Mouse (Mus musculus): ENCODE data around the gene Phgr1. TPM values are rescaled to one million over a fixed set of nuclear protein-coding genes. Genes with fewer than 3 reads are reported as not detected.
A peak's percentile ranks its signal among the peaks of the same experiment; 100 is the strongest.

Gene Phgr1
- polyA plus RNA-seq, 1 experiment from 2014 or later = not detected

DNA sequence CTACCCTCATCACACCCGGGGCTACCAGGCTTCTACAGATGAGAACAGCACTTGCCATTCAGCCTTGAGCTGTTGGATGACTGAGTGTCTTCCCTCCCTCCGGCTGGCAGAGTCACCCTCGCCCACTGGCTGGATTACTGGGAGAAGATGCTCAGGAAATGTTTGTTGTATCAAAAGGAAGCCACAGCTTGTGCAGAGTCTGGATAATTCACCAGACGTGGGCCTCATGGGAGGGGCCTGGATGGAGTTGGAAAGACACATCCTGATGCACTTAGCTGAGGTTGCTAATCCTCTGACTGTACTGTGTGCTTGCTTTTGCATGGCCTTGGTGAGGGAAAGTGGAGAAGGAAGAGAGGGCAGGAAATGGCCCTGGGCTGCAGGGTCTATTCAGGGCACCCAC is 16.5 kb upstream of the Phgr1 start:
- ATAC-seq (ENCODE audit: low FRiP score, low TSS enrichment) = no peak
- H3K9ac ChIP-seq (ENCODE audit: low read depth, low read length) = no peak overlapping the region
- H3K9me3 ChIP-seq (ENCODE audit: control insufficient read depth, low read length) = no peaks in the 10 kb centered on the region
- no peak overlapping the region for H3K4me2 ChIP-seq (replicated peaks; ENCODE audit: low read depth, low read length)
- 78% methylated on average over 4 of the region's 4 CpGs for WGBS
- H3K4me1 ChIP-seq (ENCODE audit: control insufficient read depth, insufficient read depth, low read length) = 0 out of 2 replicates have a peak, but pooled peaks cover 4% of the 10 kb centered on the region
- H3K36me3 ChIP-seq (ENCODE audit: control insufficient read depth, insufficient read depth, low read length) = no peaks in the 10 kb centered on the region
- no peak overlapping the region for H3K4me3 ChIP-seq (ENCODE audit: low read length)
- H3K27me3 ChIP-seq (ENCODE audit: control insufficient read depth, insufficient read depth, low read length) = peaks cover 5% of the 10 kb centered on the region; the same call in 1 of the 2 replicates
- H3K27ac ChIP-seq (ENCODE audit: low read depth, low read length) = no peak overlapping the region

DNA sequence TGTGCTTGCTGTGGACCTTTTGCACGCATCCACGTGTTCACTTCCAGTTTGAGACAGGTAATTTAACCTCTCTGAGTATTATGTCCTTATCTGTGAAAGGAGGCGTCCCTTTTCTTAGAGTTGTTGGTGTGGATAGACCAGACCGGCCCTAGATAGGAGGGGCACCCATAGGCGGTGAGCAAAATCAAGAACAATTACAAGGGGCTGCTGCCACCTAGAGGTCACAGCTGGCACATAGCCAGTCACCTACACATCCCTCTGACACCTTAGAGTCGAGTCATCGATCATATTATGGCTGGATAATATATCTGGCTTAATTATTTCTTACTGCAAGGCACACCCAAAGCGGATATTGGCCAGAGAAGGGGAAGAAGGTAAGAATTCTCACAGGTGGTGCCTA is 12.7 kb upstream of the Phgr1 start:
- H3K27ac ChIP-seq (ENCODE audit: low read depth, low read length) = no peak overlapping the region
- no peak overlapping the region for H3K4me3 ChIP-seq (ENCODE audit: low read length)
- ATAC-seq (ENCODE audit: low FRiP score, low TSS enrichment) = no peak
- no peaks in the 10 kb centered on the region for H3K36me3 ChIP-seq (ENCODE audit: control insufficient read depth, insufficient read depth, low read length)
- H3K9ac ChIP-seq (ENCODE audit: low read depth, low read length) = no peak overlapping the region
- H3K27me3 ChIP-seq (ENCODE audit: control insufficient read depth, insufficient read depth, low read length) = peaks cover 5% of the 10 kb centered on the region; the same call in 1 of the 2 replicates
- H3K4me1 ChIP-seq (ENCODE audit: control insufficient read depth, insufficient read depth, low read length) = peaks cover 22% of the 10 kb centered on the region
- H3K4me2 ChIP-seq (replicated peaks; ENCODE audit: low read depth, low read length) = no peak overlapping the region
- WGBS = 13% methylated on average over 8 of the region's 8 CpGs
- no peaks in the 10 kb centered on the region for H3K9me3 ChIP-seq (ENCODE audit: control insufficient read depth, low read length)

GRCm38 (mm10) chr2:118760311-118761025 is 12.1 kb upstream of the Phgr1 start:
- Histone ChIP-seq H3K36me3 (ENCODE audit: control insufficient read depth, insufficient read depth, low read length) (no peaks in the 10 kb centered on the region), H3K27ac (ENCODE audit: low read depth, low read length) (no peak overlapping the region), H3K9me3 (ENCODE audit: control insufficient read depth, low read length) (no peaks in the 10 kb centered on the region), H3K9ac (ENCODE audit: low read depth, low read length) (no peak overlapping the region), H3K4me3 (ENCODE audit: low read length) (no peak overlapping the region), H3K4me2 (replicated peaks; ENCODE audit: low read depth, low read length) (no peak overlapping the region), H3K27me3 (ENCODE audit: control insufficient read depth, insufficient read depth, low read length) (peaks cover 5% of the 10 kb centered on the region; the same call in 1 of the 2 replicates), H3K4me1 (ENCODE audit: control insufficient read depth, insufficient read depth, low read length) (peaks cover 22% of the 10 kb centered on the region)
- ATAC-seq (ENCODE audit: low FRiP score, low TSS enrichment) = no peak
- WGBS = 84% methylated on average over 11 of the region's 11 CpGs

- no peaks in the 10 kb centered on the region for H3K36me3 ChIP-seq (ENCODE audit: control insufficient read depth, insufficient read depth, low read length)
- peaks cover 5% of the 10 kb centered on the region; the same call in 1 of the 2 replicates for H3K27me3 ChIP-seq (ENCODE audit: control insufficient read depth, insufficient read depth, low read length)
- no peak for ATAC-seq (ENCODE audit: low FRiP score, low TSS enrichment)
- peak overlapping the region; percentile 44 for H3K4me2 ChIP-seq (replicated peaks; ENCODE audit: low read depth, low read length)
- 85% methylated on average over 12 of the region's 12 CpGs for WGBS
- H3K4me3 ChIP-seq (ENCODE audit: low read length) = no peak overlapping the region
- H3K9me3 ChIP-seq (ENCODE audit: control insufficient read depth, low read length) = no peaks in the 10 kb centered on the region
- H3K27ac ChIP-seq (ENCODE audit: low read depth, low read length) = peak overlapping the region; percentile 74; the same call in 1 of the 2 replicates
- H3K9ac ChIP-seq (ENCODE audit: low read depth, low read length) = peak overlapping the region; percentile 50; the same call in 1 of the 2 replicates
- H3K4me1 ChIP-seq (ENCODE audit: control insufficient read depth, insufficient read depth, low read length) = peaks cover 22% of the 10 kb centered on the region
These were observed 11.2 kb upstream of the Phgr1 start for GRCm38 (mm10) chr2:118761358-118761757.

- Histone ChIP-seq H3K36me3 (ENCODE audit: control insufficient read depth, insufficient read depth, low read length) (no peaks in the 10 kb centered on the region), H3K4me1 (ENCODE audit: control insufficient read depth, insufficient read depth, low read length) (peaks cover 22% of the 10 kb centered on the region), H3K27ac (ENCODE audit: low read depth, low read length) (peak within 1 kb of the TSS; percentile 74), H3K9ac (ENCODE audit: low read depth, low read length) (peak within 1 kb of the TSS; percentile 50), H3K9me3 (ENCODE audit: control insufficient read depth, low read length) (no peaks in the 10 kb centered on the region), H3K4me2 (replicated peaks; ENCODE audit: low read depth, low read length) (peak within 1 kb of the TSS; percentile 44), H3K27me3 (ENCODE audit: control insufficient read depth, insufficient read depth, low read length) (peaks cover 5% of the 10 kb centered on the region; the same call in 1 of the 2 replicates), H3K4me3 (ENCODE audit: low read length) (peak within 1 kb of the TSS; percentile 15)
- WGBS = 7% methylated on average over 29 of the region's 29 CpGs
- peak; percentile 79 for ATAC-seq (ENCODE audit: low FRiP score, low TSS enrichment)
These were observed 10.4 kb upstream of the Phgr1 start, which contains the start of gene Ccdc9b for GRCm38 (mm10) chr2:118761906-118762783. Ccdc9b (minus strand) TSS chr2:118762661.

- H3K36me3 ChIP-seq (ENCODE audit: control insufficient read depth, insufficient read depth, low read length) = no peaks in the 10 kb centered on the region
- H3K4me3 ChIP-seq (ENCODE audit: low read length) = peak overlapping the region; percentile 15
- 10% methylated on average over 10 of the region's 10 CpGs for WGBS
- H3K27ac ChIP-seq (ENCODE audit: low read depth, low read length) = peak overlapping the region; percentile 74
- H3K9ac ChIP-seq (ENCODE audit: low read depth, low read length) = peak overlapping the region; percentile 50; the same call in 1 of the 2 replicates
- H3K4me1 ChIP-seq (ENCODE audit: control insufficient read depth, insufficient read depth, low read length) = peaks cover 22% of the 10 kb centered on the region
- no peaks in the 10 kb centered on the region for H3K9me3 ChIP-seq (ENCODE audit: control insufficient read depth, low read length)
- ATAC-seq (ENCODE audit: low FRiP score, low TSS enrichment) = no peak
- peak overlapping the region; percentile 44 for H3K4me2 ChIP-seq (replicated peaks; ENCODE audit: low read depth, low read length)
- peaks cover 3% of the 10 kb centered on the region; the same call in 1 of the 2 replicates for H3K27me3 ChIP-seq (ENCODE audit: control insufficient read depth, insufficient read depth, low read length)
These were observed 9.8 kb upstream of the Phgr1 start for GRCm38 (mm10) chr2:118762784-118763148.

GRCm38 (mm10) chr2:118763469-118763868 is 9.1 kb upstream of the Phgr1 start:
- ATAC-seq (ENCODE audit: low FRiP score, low TSS enrichment) = no peak
- no peak overlapping the region for H3K9ac ChIP-seq (ENCODE audit: low read depth, low read length)
- H3K9me3 ChIP-seq (ENCODE audit: control insufficient read depth, low read length) = no peaks in the 10 kb centered on the region
- 0 out of 2 replicates have a peak overlapping the region, but pooled peaks have one; percentile 74 for H3K27ac ChIP-seq (ENCODE audit: low read depth, low read length)
- no peak overlapping the region for H3K4me3 ChIP-seq (ENCODE audit: low read length)
- H3K27me3 ChIP-seq (ENCODE audit: control insufficient read depth, insufficient read depth, low read length) = 0 out of 2 replicates have a peak, but pooled peaks cover 2% of the 10 kb centered on the region
- WGBS = 64% methylated on average over 7 of the region's 7 CpGs
- H3K4me2 ChIP-seq (replicated peaks; ENCODE audit: low read depth, low read length) = no peak overlapping the region
- peaks cover 22% of the 10 kb centered on the region for H3K4me1 ChIP-seq (ENCODE audit: control insufficient read depth, insufficient read depth, low read length)
- no peaks in the 10 kb centered on the region for H3K36me3 ChIP-seq (ENCODE audit: control insufficient read depth, insufficient read depth, low read length)

GRCm38 (mm10) chr2:118764094-118764831 is 8.3 kb upstream of the Phgr1 start:
- Histone ChIP-seq H3K9ac (ENCODE audit: low read depth, low read length) (no peak overlapping the region), H3K4me1 (ENCODE audit: control insufficient read depth, insufficient read depth, low read length) (peaks cover 22% of the 10 kb centered on the region), H3K27me3 (ENCODE audit: control insufficient read depth, insufficient read depth, low read length) (no peaks in the 10 kb centered on the region), H3K9me3 (ENCODE audit: control insufficient read depth, low read length) (no peaks in the 10 kb centered on the region), H3K27ac (ENCODE audit: low read depth, low read length) (no peak overlapping the region), H3K4me2 (replicated peaks; ENCODE audit: low read depth, low read length) (no peak overlapping the region), H3K4me3 (ENCODE audit: low read length) (no peak overlapping the region), H3K36me3 (ENCODE audit: control insufficient read depth, insufficient read depth, low read length) (no peaks in the 10 kb centered on the region)
- ATAC-seq (ENCODE audit: low FRiP score, low TSS enrichment) = no peak
- 19% methylated on average over 11 of the region's 11 CpGs for WGBS
